Mouse (Mus musculus) limb, embryonic 10.5 days (tissue): Measurements from ENCODE around the gene Dnaja3. TPM values are rescaled to one million over a fixed set of nuclear protein-coding genes. Genes with fewer than 3 reads are reported as not detected.
"Not testable (repeated sequence)": the region's sequence is repeated elsewhere in the genome, so short reads cannot be mapped to it uniquely, and the experiment has no call there.

Source experiments
- DNase-seq: peaks from one replicate; pipeline ENCODE4 v3.0.0-alpha.2; 2017; ENCODE audit warnings: low spot score
- H3K27ac ChIP-seq: fragments of 300-500 bp; sonication (generic); 2 replicates; pipeline ENCODE4 v1.5.1; 2016; ENCODE audit warnings: mild to moderate bottlenecking
- H3K27me3 ChIP-seq: fragments of 300-500 bp; sonication (generic); 2 replicates; pipeline ENCODE4 v1.6.1; 2016; ENCODE audit warnings: low read depth, mild to moderate bottlenecking; ENCODE audit not compliant: poor library complexity, severe bottlenecking
- H3K36me3 ChIP-seq: fragments of 300-500 bp; sonication (generic); 2 replicates; pipeline ENCODE4 v1.6.1; 2016; ENCODE audit warnings: mild to moderate bottlenecking, moderate library complexity
- H3K4me1 ChIP-seq: fragments of 300-500 bp; sonication (generic); 2 replicates; pipeline ENCODE4 v1.6.1; 2016
- H3K4me3 ChIP-seq: fragments of 300-500 bp; sonication (generic); 2 replicates; pipeline ENCODE4 v1.5.1; 2016; ENCODE audit warnings: mild to moderate bottlenecking, moderate library complexity
- H3K9me3 ChIP-seq: fragments of 300-500 bp; sonication (generic); replicated peaks from 2 replicates; pipeline ENCODE4 v1.6.1; 2016; ENCODE audit warnings: mild to moderate bottlenecking
- WGBS: fragments of 180-500 bp; shearing (Covaris S2); methylation state at CpG from one replicate; pipeline ENCODE4 v1.1.7; 2016; 5-methylcytosine and 5-hydroxymethylcytosine counted together
- polyA plus RNA-seq: library from polyadenylated mRNA; unstranded; fragments of >200 nt; fragmentation: Nextera tagmentation; extraction: Ambion mirVana; gene quantifications from 2 replicates; pipeline ENCODE4 v1.2.1, GENCODE M21; 2016

The Dnaja3 gene
- polyA plus RNA-seq, 1 experiment from 2014 or later: 64.1 TPM

DNA sequence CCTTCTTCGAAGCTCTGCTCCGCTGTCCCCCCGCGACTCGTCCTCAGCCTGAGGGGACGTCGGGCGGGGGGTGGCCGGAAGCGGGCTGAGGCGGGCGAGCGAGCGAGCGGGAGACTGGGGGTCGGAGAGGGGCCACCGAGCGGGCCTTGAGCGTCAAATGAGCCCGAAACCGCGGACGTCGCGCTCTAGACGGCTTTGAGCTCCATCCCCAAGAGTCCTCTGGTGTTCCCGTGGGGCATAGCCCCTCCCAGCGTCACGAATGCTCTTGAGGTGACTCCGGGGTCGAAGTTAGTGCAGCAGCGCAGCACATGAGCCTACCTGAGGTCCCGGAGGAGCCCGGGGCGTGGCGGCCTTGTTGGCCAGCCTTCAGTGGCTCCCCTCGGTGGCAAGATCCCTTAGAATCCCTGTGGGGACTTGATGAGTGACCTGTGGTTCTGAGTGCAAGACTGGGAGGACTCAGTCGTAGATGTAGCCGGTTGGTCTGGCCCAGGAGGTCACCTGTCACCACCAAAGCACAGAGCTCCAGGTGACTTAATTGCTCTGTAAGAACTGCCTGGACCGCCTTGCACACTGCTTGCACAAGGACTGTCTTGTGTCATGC is 86.8 kb downstream of the Dnaja3 start:
- Histone ChIP-seq H3K27ac (peak overlapping the region; percentile 91), H3K4me3 (peak overlapping the region; percentile 73), H3K9me3 (no peaks in the 10 kb centered on the region), H3K27me3 (no peaks in the 10 kb centered on the region), H3K36me3 (peaks cover 11% of the 10 kb centered on the region), H3K4me1 (peaks cover 16% of the 10 kb centered on the region)
- 3% methylated on average over 40 of the region's 40 CpGs for WGBS
- no peak for DNase-seq

DNA sequence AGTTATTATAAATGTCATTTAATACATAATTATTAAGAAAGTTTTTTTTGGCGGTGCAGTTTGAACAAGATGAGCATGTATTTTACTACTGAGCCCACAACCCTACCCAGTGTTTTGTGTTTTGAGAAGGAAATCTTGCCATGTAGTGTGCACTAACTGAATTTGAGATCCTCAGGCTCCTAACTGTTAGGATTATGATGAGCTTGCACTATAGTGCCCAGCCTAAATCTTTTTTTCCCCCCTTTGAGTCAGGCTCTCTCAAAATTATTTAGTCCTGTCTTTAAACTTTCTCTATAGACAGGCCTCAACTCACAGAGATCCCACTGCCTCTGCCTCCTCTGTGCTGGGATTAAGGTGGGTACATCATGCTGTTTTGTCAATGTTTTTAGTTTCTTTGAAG is 87.7 kb downstream of the Dnaja3 start:
- peak overlapping the region; percentile 73; the same call in 1 of the 2 replicates for H3K4me3 ChIP-seq
- peaks cover 13% of the 10 kb centered on the region for H3K36me3 ChIP-seq
- DNase-seq: no peak
- H3K4me1 ChIP-seq: peaks cover 16% of the 10 kb centered on the region
- WGBS: 89% methylated on average over 1 of the region's 1 CpGs
- no peak overlapping the region for H3K27ac ChIP-seq
- no peaks in the 10 kb centered on the region for H3K9me3 ChIP-seq
- no peaks in the 10 kb centered on the region for H3K27me3 ChIP-seq

DNA sequence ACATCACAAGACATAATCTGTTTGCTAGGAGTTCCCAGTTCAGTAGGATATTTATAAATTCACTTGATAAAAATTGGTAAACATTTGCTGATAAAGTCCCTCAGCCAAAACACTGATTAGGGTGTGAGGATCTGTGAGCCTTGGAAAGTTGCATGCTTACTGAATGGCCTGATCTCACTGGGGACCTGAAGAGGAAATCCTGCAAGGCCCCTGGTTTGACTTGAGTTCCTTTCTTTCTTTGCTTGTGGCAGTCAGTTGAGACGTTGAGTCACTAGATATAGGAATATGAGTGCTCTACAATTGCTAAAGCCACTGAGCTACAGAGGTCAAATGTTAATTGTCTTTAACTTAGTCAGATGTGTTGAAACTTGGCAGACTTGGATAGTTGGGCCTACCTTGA is 88.2 kb downstream of the Dnaja3 start:
- Histone ChIP-seq H3K27ac (no peak overlapping the region), H3K27me3 (no peaks in the 10 kb centered on the region), H3K4me3 (no peak overlapping the region), H3K36me3 (peaks cover 13% of the 10 kb centered on the region), H3K9me3 (no peaks in the 10 kb centered on the region), H3K4me1 (peaks cover 16% of the 10 kb centered on the region)
- no peak for DNase-seq
- 60% methylated on average over 1 of the region's 1 CpGs for WGBS

DNA sequence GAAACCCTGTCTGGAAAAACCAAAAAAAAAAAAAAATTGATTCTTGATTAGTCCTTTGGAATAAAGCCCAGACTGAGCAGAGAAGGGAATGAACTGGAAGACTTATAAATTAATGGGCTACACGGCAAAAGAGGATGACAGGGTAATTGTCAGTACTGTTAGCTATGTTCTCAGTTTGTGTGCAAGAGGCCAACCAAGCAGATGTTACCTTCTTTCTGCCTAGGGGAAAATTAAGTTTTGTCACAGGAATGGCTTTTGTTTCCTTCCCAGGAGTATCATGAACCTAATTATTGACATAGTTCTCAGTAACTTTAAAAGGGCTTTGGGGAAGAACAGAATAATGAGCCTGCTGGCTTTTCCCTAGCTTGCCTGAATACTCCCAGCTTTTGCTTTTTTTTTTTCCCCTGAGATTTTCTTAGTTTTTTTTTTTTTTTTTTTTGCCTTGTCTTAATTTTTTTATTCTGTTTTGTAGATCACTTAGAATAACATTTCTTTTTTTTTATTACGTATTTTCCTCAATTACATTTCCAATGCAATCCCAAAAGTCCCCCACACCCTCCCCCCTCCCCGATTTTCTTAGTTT is 91.1 kb downstream of the Dnaja3 start:
- 84% methylated on average over 3 of the region's 3 CpGs for WGBS
- Histone ChIP-seq H3K4me3 (no peak overlapping the region), H3K27ac (no peak overlapping the region), H3K9me3 (no peaks in the 10 kb centered on the region), H3K4me1 (peaks cover 15% of the 10 kb centered on the region), H3K27me3 (no peaks in the 10 kb centered on the region), H3K36me3 (peaks cover 24% of the 10 kb centered on the region)
- no peak for DNase-seq

DNA sequence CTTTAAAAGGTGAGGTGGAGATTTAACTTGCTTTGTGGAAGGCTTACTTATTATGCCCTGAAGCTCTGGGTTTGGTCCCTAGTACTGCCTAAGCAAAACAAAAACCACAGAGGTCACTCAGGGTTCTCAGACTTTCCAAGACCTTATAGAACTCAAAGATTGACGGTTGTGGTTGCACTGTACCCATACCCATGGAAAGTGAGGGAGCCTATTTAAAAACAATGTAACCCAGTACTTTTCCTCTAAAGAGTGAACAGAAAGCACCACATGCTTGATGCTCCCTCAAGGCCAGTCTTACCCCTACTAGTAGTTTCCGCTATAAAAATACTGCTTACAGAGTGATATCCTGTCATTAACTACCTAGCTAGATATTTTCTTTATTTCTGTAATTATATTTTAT is 96.5 kb downstream of the Dnaja3 start:
- no peaks in the 10 kb centered on the region for H3K9me3 ChIP-seq
- H3K36me3 ChIP-seq: peaks cover 20% of the 10 kb centered on the region
- WGBS: 97% methylated on average over 2 of the region's 2 CpGs
- H3K4me1 ChIP-seq: no peaks in the 10 kb centered on the region
- H3K4me3 ChIP-seq: no peak overlapping the region
- H3K27ac ChIP-seq: no peak overlapping the region
- no peak for DNase-seq
- H3K27me3 ChIP-seq: no peaks in the 10 kb centered on the region

DNA sequence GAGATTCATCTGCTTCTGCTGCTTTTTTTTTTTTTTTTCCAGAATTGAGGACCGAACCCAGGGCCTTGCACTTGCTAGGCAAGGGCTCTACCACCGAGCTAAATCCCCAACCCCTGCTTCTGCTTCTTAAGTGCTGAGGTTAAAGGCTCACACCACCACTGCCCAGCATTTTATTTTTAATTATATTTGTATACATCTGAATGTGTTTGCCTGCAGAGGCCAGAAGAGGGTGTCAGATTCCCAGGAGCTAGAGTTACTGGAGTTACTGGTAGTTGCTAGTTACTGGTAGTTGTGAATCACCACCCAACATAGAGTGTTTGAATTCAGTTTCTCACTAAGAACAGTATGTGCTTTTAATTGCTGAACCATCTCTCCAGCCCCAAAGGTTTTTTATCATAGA is 100.2 kb downstream of the Dnaja3 start:
- WGBS: 89% methylated on average over 2 of the region's 2 CpGs
- Histone ChIP-seq H3K27ac (no peak overlapping the region), H3K36me3 (peaks cover 32% of the 10 kb centered on the region), H3K4me1 (no peaks in the 10 kb centered on the region), H3K27me3 (no peaks in the 10 kb centered on the region), H3K9me3 (no peaks in the 10 kb centered on the region), H3K4me3 (no peak overlapping the region)
- no peak for DNase-seq

DNA sequence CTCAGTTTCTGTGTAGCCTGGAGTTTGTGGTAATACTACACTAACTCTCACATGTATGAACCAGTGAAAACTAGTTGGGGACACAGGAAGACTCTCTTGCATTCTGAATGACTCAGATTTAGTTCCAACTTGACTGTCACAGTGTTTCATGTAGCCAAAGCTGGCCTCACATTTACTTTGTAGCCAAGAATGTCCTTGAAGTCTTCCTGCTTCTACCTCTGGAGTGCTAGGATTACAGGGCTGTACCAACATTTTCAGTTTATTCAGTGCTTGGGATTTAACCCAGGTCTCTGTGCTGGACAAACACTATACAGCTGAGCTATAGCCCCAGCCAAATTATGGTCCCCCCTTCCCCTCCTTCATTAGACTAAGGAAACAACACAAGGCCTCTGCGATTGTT is 102.4 kb downstream of the Dnaja3 start:
- H3K27me3 ChIP-seq: no peaks in the 10 kb centered on the region
- H3K36me3 ChIP-seq: peaks cover 22% of the 10 kb centered on the region
- no peaks in the 10 kb centered on the region for H3K9me3 ChIP-seq
- H3K4me1 ChIP-seq: no peaks in the 10 kb centered on the region
- no peak overlapping the region for H3K4me3 ChIP-seq
- WGBS: 100% methylated on average over 1 of the region's 1 CpGs
- DNase-seq: no peak
- no peak overlapping the region for H3K27ac ChIP-seq

DNA sequence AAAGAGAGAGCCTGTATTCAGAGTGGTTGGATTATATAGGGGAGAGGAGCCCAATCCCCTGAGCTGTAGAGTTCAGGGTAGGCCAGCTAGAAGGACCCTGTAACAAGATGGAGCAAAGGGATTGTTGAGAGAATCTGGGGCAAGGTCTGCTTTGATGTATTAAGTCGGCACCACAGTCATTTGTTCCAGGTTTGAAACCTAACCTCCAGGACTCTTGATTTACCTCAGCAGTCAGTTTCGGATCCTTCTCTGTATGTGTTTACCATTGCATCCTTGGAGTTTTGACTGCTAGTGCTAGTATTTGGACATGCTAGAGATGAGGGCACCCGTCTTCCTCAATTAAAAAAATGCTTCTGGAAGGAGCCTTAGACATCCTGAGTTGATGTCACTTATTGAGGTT is 112.4 kb downstream of the Dnaja3 start:
- 0 out of 2 replicates have a peak, but pooled peaks cover 2% of the 10 kb centered on the region for H3K4me1 ChIP-seq
- DNase-seq: no peak

DNA sequence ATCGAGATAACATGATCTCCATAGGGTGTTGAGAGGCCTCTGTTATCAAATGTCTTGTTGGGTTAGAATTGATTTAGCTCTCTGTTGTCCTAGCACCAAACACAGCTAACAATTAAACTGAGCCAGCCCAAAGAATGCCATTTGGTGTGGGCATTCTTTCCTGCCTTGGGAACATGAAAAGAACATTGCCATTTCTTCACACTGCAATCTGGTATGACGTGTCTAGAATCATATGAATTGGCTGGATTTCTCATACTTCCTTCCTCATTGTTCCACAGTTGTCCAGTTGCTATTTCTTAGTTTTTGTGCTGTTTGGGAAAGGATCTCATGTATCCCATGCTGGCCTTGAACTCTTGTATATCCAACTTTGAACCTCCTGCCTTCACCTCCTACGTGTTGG is 114.3 kb downstream of the Dnaja3 start:
- peaks cover 11% of the 10 kb centered on the region for H3K36me3 ChIP-seq
- H3K27ac ChIP-seq: no peak overlapping the region
- H3K9me3 ChIP-seq: no peaks in the 10 kb centered on the region
- WGBS: 96% methylated on average over 3 of the region's 3 CpGs
- no peaks in the 10 kb centered on the region for H3K27me3 ChIP-seq
- H3K4me3 ChIP-seq: no peak overlapping the region
- H3K4me1 ChIP-seq: 0 out of 2 replicates have a peak, but pooled peaks cover 4% of the 10 kb centered on the region
- no peak for DNase-seq

More for the DNA sequence above, 112.4 kb downstream of the Dnaja3 start:
- Histone ChIP-seq H3K9me3 (no peaks in the 10 kb centered on the region), H3K27me3 (no peaks in the 10 kb centered on the region), H3K4me3 (no peak overlapping the region), H3K36me3 (peaks cover 11% of the 10 kb centered on the region), H3K27ac (no peak overlapping the region)
- 92% methylated on average over 3 of the region's 3 CpGs for WGBS

DNA sequence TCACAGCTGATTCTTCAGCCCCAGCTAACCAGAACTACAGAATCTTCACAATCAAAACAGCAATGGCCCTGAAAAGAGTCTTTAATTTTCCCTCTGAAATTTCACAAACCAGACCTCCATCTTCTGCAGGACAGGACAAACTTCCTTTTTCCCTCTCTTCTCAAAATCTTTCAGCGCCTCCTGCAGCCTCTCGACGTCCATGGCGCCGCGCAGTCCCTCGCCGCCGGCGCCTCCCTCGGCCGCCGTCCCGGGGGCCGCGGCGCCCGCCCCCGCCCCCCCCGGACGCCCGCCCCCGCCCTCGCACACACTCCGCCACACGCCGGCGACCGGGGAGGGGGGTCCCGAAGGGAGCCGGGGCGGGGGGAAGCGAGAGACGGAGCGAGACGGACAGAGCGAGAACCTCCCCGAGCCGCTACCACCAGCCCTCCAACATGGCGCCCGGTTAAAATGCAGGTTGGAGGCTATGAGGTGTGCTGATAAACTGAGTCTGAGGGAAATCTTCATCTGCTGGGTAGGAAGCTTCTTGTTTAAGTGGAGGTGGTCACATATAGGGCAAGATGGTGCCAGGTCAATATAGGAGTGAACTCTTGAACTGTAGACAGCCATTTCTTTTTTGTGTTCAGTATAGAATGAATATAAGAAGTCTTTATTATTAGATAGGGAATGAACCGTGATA is 117.0 kb downstream of the Dnaja3 start:
- 3% methylated on average over 38 of the region's 42 CpGs for WGBS
- DNase-seq: peak; percentile 41
- H3K4me3 ChIP-seq: peak overlapping the region; percentile 50
- not testable (repeated sequence) for H3K36me3 ChIP-seq, H3K27me3 ChIP-seq, H3K4me1 ChIP-seq, H3K9me3 ChIP-seq
- H3K27ac ChIP-seq: peak overlapping the region; percentile 81

Other genes with a start within 250 kb of the Dnaja3 start
- 0.26 and 0.41 TPM in 2 replicates for gene Adcy9, start 219.5 kb upstream of the Dnaja3 start, polyA plus RNA-seq
- gene Srl, start 98.2 kb upstream of the Dnaja3 start, polyA plus RNA-seq: 29.4 and 34.3 TPM in 2 replicates
- gene Tfap4, start 80.1 kb upstream of the Dnaja3 start, polyA plus RNA-seq: 41.4 and 48.5 TPM in 2 replicates
- 27.0 and 30.7 TPM in 2 replicates for gene Glis2, start 45.3 kb upstream of the Dnaja3 start, polyA plus RNA-seq
- gene Pam16, start 15.0 kb upstream of the Dnaja3 start, polyA plus RNA-seq: 108 and 113 TPM in 2 replicates
- 22.5 and 28.3 TPM in 2 replicates for gene Vasn, start within 50 bp of the Dnaja3 start, polyA plus RNA-seq
- gene Coro7, start 39.8 kb downstream of the Dnaja3 start, polyA plus RNA-seq: 21.8 and 22.9 TPM in 2 replicates
- 264 and 277 TPM in 2 replicates for gene Nmral1, start 79.4 kb downstream of the Dnaja3 start, polyA plus RNA-seq
- gene Hmox2, start 86.4 kb downstream of the Dnaja3 start, polyA plus RNA-seq: 93.7 and 101 TPM in 2 replicates
- 112 TPM in 2 replicates for gene Cdip1, start 150.3 kb downstream of the Dnaja3 start, polyA plus RNA-seq
- gene 4930562C15Rik, start 195.4 kb downstream of the Dnaja3 start, polyA plus RNA-seq: 0.40 and 0.71 TPM in 2 replicates
- 43.6 and 43.8 TPM in 2 replicates for gene Ubald1, start 240.3 kb downstream of the Dnaja3 start, polyA plus RNA-seq
- 68.0 and 84.5 TPM in 2 replicates for gene Mgrn1, start 246.3 kb downstream of the Dnaja3 start, polyA plus RNA-seq